Mouse (Mus musculus) liver, embryonic 15.5 days (tissue): Measurements from ENCODE around the gene Stap2. TPM values are rescaled to one million over a fixed set of nuclear protein-coding genes. Genes with fewer than 3 reads are reported as not detected.
A peak's percentile ranks its signal among the peaks of the same experiment; 100 is the strongest.

Experiments used
- ATAC-seq: fragments of 200-750 bp; cut with Nextera tagmentation; 2 replicates; pipeline ENCODE4 v1.8.0; 2017; ENCODE audit warnings: moderate number of reproducible peaks, mild to moderate bottlenecking, moderate library complexity; ENCODE audit not compliant: insufficient read depth
- H3K27ac ChIP-seq: fragments of 300-500 bp; sonication (generic); replicated peaks from 2 replicates; pipeline ENCODE4 v1.5.1; 2015; ENCODE audit warnings: mild to moderate bottlenecking, inconsistent platforms
- H3K27me3 ChIP-seq: fragments of 300-500 bp; sonication (generic); 2 replicates; pipeline ENCODE4 v1.6.1; 2015; ENCODE audit warnings: mild to moderate bottlenecking, inconsistent platforms
- H3K36me3 ChIP-seq: fragments of 300-500 bp; sonication (generic); replicated peaks from 2 replicates; pipeline ENCODE4 v1.6.1; 2015; ENCODE audit warnings: moderate library complexity, mild to moderate bottlenecking, inconsistent platforms
- H3K4me1 ChIP-seq: fragments of 300-500 bp; sonication (generic); replicated peaks from 2 replicates; pipeline ENCODE4 v1.6.1; 2015; ENCODE audit warnings: inconsistent platforms
- H3K4me2 ChIP-seq: fragments of 300-500 bp; sonication (generic); 2 replicates; pipeline ENCODE4 v1.6.1; 2015; ENCODE audit warnings: moderate library complexity, mild to moderate bottlenecking, inconsistent platforms
- H3K4me3 ChIP-seq: fragments of 300-500 bp; sonication (generic); replicated peaks from 2 replicates; pipeline ENCODE4 v1.5.1; 2015; ENCODE audit warnings: mild to moderate bottlenecking, inconsistent platforms
- H3K9ac ChIP-seq: fragments of 300-500 bp; sonication (generic); 2 replicates; pipeline ENCODE4 v1.6.1; 2015; ENCODE audit warnings: moderate library complexity, mild to moderate bottlenecking, inconsistent platforms
- H3K9me3 ChIP-seq: fragments of 300-500 bp; sonication (generic); replicated peaks from 2 replicates; pipeline ENCODE4 v1.6.1; 2016; ENCODE audit warnings: inconsistent platforms
- WGBS: fragments of 180-500 bp; shearing (Covaris S2); methylation state at CpG from one replicate; pipeline ENCODE4 v1.1.7; 2015; ENCODE audit warnings: mixed read lengths; ENCODE audit not compliant: insufficient replicate concordance; 5-methylcytosine and 5-hydroxymethylcytosine counted together
- polyA plus RNA-seq: library from polyadenylated mRNA; unstranded; fragments of >200 nt; fragmentation: Nextera tagmentation; extraction: Ambion mirVana; gene quantifications from 2 replicates; pipeline ENCODE4 v1.2.1, GENCODE M21; 2015

Gene Stap2
- polyA plus RNA-seq, 1 experiment from 2014 or later: 3.3 TPM

- Histone ChIP-seq H3K4me1 (peaks cover 7% of the 10 kb centered on the region), H3K36me3 (peaks cover 66% of the 10 kb centered on the region), H3K9ac (no peak overlapping the region), H3K9me3 (no peaks in the 10 kb centered on the region), H3K4me2 (no peak overlapping the region), H3K4me3 (no peak overlapping the region), H3K27ac (no peak overlapping the region), H3K27me3 (peaks cover 2% of the 10 kb centered on the region; the same call in 1 of the 2 replicates)
- WGBS: 82% methylated on average over 9 of the region's 9 CpGs
- no peak for ATAC-seq
Observed at GRCm38 (mm10) chr17:56015293-56015692, 9.9 kb upstream of the Stap2 start.

DNA sequence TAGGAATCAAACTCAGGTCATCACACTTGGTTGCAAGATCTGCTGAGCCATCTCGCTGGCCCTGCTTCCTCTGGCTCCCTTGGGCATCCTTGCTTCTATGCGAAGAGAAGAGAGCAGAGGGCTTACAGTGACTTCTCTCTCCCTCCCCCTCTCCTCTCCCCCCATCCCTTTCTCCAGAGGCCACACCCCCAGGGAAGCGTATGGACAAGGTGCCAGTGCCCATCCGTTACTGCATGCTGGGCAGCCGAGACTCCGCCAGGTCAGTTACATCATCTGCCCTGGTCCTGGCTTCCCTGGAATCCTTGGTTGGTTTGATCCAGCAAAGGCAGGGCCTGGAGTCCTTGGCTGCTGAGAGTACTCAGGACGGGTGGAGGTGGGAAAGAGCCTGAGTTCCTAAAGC, 6.1 kb upstream of the Stap2 start:
- H3K4me3 ChIP-seq: no peak overlapping the region
- H3K4me2 ChIP-seq: no peak overlapping the region
- H3K4me1 ChIP-seq: peaks cover 38% of the 10 kb centered on the region
- WGBS: 73% methylated on average over 7 of the region's 7 CpGs
- H3K9me3 ChIP-seq: no peaks in the 10 kb centered on the region
- no peak overlapping the region for H3K27ac ChIP-seq
- H3K9ac ChIP-seq: no peak overlapping the region
- H3K27me3 ChIP-seq: peaks cover 6% of the 10 kb centered on the region; the same call in 1 of the 2 replicates
- peaks cover 28% of the 10 kb centered on the region for H3K36me3 ChIP-seq
- ATAC-seq: no peak

DNA sequence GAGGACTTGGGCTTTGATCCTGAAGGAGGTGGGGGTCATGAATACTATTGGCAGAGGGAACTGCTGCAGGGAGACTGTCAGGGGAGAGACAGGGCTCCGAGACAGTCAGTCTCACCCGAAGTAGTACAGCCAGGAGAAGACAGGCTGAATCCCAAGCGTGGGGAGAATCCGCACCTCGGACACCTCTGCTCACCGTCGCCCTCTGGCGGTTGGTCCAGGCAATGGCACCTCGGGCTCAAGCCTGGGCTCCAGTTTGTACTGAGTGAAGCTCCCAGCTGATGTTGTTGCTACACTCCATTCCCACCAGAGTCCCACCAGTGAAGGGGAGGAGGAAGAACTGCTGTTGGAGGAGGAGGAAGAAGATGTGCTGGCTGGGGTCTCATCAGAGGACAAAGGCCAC, 5.3 kb upstream of the Stap2 start:
- ATAC-seq: no peak
- Histone ChIP-seq H3K4me2 (peak overlapping the region; percentile 99), H3K4me1 (peaks cover 38% of the 10 kb centered on the region), H3K27me3 (peaks cover 6% of the 10 kb centered on the region; the same call in 1 of the 2 replicates), H3K27ac (no peak overlapping the region), H3K4me3 (peak overlapping the region; percentile 78; the same call in 1 of the 2 replicates), H3K36me3 (peaks cover 21% of the 10 kb centered on the region), H3K9me3 (no peaks in the 10 kb centered on the region), H3K9ac (no peak overlapping the region)
- WGBS: 1% methylated on average over 9 of the region's 9 CpGs

- Histone ChIP-seq H3K27me3 (peaks cover 6% of the 10 kb centered on the region; the same call in 1 of the 2 replicates), H3K4me3 (peak overlapping the region; percentile 78; the same call in 1 of the 2 replicates), H3K36me3 (peaks cover 16% of the 10 kb centered on the region), H3K9ac (no peak overlapping the region), H3K27ac (no peak overlapping the region), H3K4me1 (peaks cover 42% of the 10 kb centered on the region), H3K4me2 (peak overlapping the region; percentile 99), H3K9me3 (no peaks in the 10 kb centered on the region)
- WGBS: 61% methylated on average over 14 of the region's 14 CpGs
- ATAC-seq: no peak
Observed at GRCm38 (mm10) chr17:56010255-56010654, 4.9 kb upstream of the Stap2 start.

DNA sequence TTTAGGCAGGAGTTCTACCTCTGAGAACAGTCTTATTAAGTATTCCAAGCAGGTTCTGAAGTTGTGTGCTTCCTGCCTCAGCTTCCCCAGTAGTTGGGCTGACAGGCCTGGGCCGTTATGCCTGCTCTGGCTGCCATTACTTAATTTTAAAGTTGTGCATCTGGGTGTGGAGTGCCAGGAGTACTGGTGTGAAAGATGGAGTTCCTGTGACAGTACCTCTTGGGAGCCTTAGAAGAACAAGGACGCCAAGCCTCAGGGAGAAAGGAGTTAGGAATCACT, 4.5 kb upstream of the Stap2 start:
- no peak for ATAC-seq
- H3K9me3 ChIP-seq: no peaks in the 10 kb centered on the region
- peak overlapping the region; percentile 99 for H3K4me2 ChIP-seq
- H3K27me3 ChIP-seq: peaks cover 6% of the 10 kb centered on the region; the same call in 1 of the 2 replicates
- peak overlapping the region; percentile 69; the same call in 1 of the 2 replicates for H3K9ac ChIP-seq
- no peak overlapping the region for H3K27ac ChIP-seq
- peaks cover 13% of the 10 kb centered on the region; the same call in 1 of the 2 replicates for H3K36me3 ChIP-seq
- 58% methylated on average over 2 of the region's 2 CpGs for WGBS
- peaks cover 43% of the 10 kb centered on the region for H3K4me1 ChIP-seq
- H3K4me3 ChIP-seq: peak overlapping the region; percentile 78

DNA sequence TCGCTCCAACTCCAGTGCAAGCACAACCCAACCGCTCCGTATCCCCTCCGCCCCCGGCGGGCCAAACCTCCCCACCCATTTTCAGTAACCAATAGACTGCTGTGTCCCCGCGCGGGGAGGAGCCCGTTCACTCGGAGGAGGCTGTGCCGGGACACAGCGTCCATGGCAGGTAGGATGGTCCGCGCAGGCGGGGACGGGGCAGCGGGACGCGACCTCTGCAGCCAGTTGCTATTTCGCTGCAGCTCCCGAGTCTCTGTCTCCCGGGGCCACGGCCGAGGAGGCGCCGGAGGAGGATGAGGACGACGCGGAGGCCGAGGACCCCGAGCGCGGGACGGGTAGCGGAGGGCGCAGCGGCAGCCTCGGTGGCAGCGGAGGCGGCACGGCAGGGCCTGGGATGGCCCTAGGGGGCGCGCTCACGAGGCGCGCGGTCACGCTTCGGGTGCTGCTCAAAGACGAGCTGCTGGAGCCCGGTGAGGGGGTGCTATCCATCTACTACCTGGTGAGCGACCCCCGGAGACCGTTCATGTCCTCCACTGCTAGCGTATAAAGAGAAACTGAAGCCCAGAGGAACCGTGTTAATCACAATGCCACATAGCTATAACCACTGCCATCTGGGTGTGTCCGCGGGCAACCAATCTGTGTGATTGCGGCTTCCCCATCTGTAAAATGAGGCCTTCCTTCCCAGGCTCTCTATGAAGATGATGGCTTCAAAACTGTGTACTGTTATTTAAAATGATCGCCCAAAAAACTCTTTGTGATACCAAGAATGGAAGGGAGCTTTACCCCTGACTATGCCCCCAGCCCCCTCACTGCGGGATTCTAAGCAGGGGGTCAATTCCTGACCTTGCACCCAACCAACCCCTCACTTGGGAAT, 3.9 kb upstream of the Stap2 start:
- Histone ChIP-seq H3K4me2 (peak overlapping the region; percentile 99), H3K9me3 (no peaks in the 10 kb centered on the region), H3K9ac (peak overlapping the region; percentile 69), H3K4me1 (peaks cover 43% of the 10 kb centered on the region), H3K4me3 (peak overlapping the region; percentile 78), H3K36me3 (peaks cover 10% of the 10 kb centered on the region; the same call in 1 of the 2 replicates), H3K27me3 (peaks cover 9% of the 10 kb centered on the region), H3K27ac (peak overlapping the region; percentile 84)
- under 1% methylated on average over 62 of the region's 62 CpGs for WGBS
- peak; percentile 89 for ATAC-seq

- H3K4me2 ChIP-seq: peak overlapping the region; percentile 99
- H3K9me3 ChIP-seq: no peaks in the 10 kb centered on the region
- under 1% methylated on average over 21 of the region's 21 CpGs for WGBS
- H3K4me3 ChIP-seq: peak overlapping the region; percentile 78
- peaks cover 9% of the 10 kb centered on the region for H3K27me3 ChIP-seq
- ATAC-seq: peak; percentile 78
- peaks cover 10% of the 10 kb centered on the region; the same call in 1 of the 2 replicates for H3K36me3 ChIP-seq
- H3K27ac ChIP-seq: peak overlapping the region; percentile 84
- H3K4me1 ChIP-seq: peaks cover 43% of the 10 kb centered on the region
- peak overlapping the region; percentile 69 for H3K9ac ChIP-seq
Observed at GRCm38 (mm10) chr17:56008356-56009087, 3.1 kb upstream of the Stap2 start.

GRCm38 (mm10) chr17:56007444-56008355, 2.3 kb upstream of the Stap2 start:
- no peak for ATAC-seq
- H3K27ac ChIP-seq: peak overlapping the region; percentile 38; the same call in 1 of the 2 replicates
- H3K9ac ChIP-seq: no peak overlapping the region
- H3K9me3 ChIP-seq: no peaks in the 10 kb centered on the region
- peaks cover 9% of the 10 kb centered on the region for H3K27me3 ChIP-seq
- peaks cover 43% of the 10 kb centered on the region for H3K4me1 ChIP-seq
- 0 out of 2 replicates have a peak, but pooled peaks cover 5% of the 10 kb centered on the region for H3K36me3 ChIP-seq
- H3K4me3 ChIP-seq: peak overlapping the region; percentile 78
- H3K4me2 ChIP-seq: peak overlapping the region; percentile 99
- WGBS: 39% methylated on average over 14 of the region's 14 CpGs

DNA sequence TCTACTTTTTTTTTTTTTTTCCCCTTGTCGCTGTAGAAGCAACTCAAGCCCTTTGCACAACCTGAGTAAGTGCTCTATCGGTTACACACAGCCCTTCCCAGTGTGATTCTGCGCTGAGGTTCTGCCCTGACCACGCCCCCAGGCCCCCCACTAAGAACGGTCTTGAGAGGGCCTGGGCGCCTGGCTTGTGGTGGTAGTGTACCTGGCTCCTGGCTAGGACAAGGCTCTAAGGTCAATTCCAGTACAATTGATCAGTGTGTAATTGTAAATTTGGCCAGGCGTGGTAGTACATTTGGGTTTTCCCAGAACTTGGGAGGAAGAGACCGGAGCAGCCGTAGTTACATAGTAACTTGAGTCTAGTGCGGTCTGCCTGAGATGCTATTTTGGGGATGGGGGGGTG, 1.6 kb upstream of the Stap2 start:
- Histone ChIP-seq H3K27me3 (peaks cover 9% of the 10 kb centered on the region), H3K27ac (peak overlapping the region; percentile 38; the same call in 1 of the 2 replicates), H3K9me3 (no peaks in the 10 kb centered on the region), H3K9ac (no peak overlapping the region), H3K36me3 (no peaks in the 10 kb centered on the region), H3K4me1 (peaks cover 43% of the 10 kb centered on the region), H3K4me2 (0 out of 2 replicates have a peak overlapping the region, but pooled peaks have one; percentile 99), H3K4me3 (no peak overlapping the region)
- no peak for ATAC-seq
- 54% methylated on average over 10 of the region's 10 CpGs for WGBS

- WGBS: 43% methylated on average over 3 of the region's 3 CpGs
Observed at GRCm38 (mm10) chr17:56003000-56003399, 2.4 kb downstream of the Stap2 start.

More at GRCm38 (mm10) chr17:56003000-56003399, 2.4 kb downstream of the Stap2 start:
- H3K4me1 ChIP-seq: peaks cover 21% of the 10 kb centered on the region; the same call in 1 of the 2 replicates
- H3K4me3 ChIP-seq: no peak overlapping the region
- peaks cover 19% of the 10 kb centered on the region for H3K27me3 ChIP-seq
- no peak overlapping the region for H3K9ac ChIP-seq
- no peaks in the 10 kb centered on the region for H3K9me3 ChIP-seq
- no peak overlapping the region for H3K27ac ChIP-seq
- H3K4me2 ChIP-seq: no peak overlapping the region
- no peaks in the 10 kb centered on the region for H3K36me3 ChIP-seq
- no peak for ATAC-seq
